Mouse (Mus musculus) bone marrow macrophage, adult 2 months (primary cell): ENCODE data around the gene Dhdh.

Experiments
- CTCF ChIP-seq: IDR thresholded peaks from 2 replicates; pipeline ENCODE4 v1.5.1; 2012; ENCODE audit warnings: low read depth, mild to moderate bottlenecking, low read length, moderate library complexity
- POLR2A ChIP-seq: IDR thresholded peaks from 2 replicates; pipeline ENCODE4 v1.6.1; 2012; ENCODE audit warnings: mild to moderate bottlenecking, low read depth, low read length, borderline replicate concordance

DNA sequence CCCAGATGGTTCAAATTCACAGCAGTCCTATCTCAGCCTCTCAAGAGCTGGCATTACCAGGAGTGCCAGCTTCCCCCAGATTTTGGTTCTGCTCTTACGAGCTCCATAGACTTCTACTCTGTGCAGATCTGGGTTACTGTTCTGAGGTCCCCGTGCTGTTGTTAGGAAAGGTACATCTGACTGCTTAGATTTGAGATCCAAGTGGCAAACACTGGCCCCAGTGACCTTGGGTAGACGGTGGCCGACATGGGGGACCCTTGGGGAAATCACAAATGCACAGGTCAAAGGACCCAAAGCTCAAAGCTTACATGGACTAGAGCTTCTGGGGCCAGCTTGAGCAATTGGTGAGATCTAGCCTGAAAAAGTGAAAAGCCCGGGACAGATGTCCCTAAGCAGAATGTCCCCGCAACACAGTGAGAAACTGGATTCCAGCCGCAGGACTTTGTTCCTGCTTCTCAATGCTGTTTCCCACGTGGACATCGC is 31.8 kb downstream of the Dhdh start:
- TF ChIP-seq CTCF (no peak), POLR2A (no peak; the same call in 1 of the 2 replicates)
